Mouse (Mus musculus): Measurements from ENCODE around the gene Tcf25. TPM values are rescaled to one million over a fixed set of nuclear protein-coding genes. Genes with fewer than 3 reads are reported as not detected.
A peak's percentile ranks its signal among the peaks of the same experiment; 100 is the strongest.

The Tcf25 gene
- 100 to 1,000 TPM; 334 to 346 TPM for total RNA-seq (2021)

DNA sequence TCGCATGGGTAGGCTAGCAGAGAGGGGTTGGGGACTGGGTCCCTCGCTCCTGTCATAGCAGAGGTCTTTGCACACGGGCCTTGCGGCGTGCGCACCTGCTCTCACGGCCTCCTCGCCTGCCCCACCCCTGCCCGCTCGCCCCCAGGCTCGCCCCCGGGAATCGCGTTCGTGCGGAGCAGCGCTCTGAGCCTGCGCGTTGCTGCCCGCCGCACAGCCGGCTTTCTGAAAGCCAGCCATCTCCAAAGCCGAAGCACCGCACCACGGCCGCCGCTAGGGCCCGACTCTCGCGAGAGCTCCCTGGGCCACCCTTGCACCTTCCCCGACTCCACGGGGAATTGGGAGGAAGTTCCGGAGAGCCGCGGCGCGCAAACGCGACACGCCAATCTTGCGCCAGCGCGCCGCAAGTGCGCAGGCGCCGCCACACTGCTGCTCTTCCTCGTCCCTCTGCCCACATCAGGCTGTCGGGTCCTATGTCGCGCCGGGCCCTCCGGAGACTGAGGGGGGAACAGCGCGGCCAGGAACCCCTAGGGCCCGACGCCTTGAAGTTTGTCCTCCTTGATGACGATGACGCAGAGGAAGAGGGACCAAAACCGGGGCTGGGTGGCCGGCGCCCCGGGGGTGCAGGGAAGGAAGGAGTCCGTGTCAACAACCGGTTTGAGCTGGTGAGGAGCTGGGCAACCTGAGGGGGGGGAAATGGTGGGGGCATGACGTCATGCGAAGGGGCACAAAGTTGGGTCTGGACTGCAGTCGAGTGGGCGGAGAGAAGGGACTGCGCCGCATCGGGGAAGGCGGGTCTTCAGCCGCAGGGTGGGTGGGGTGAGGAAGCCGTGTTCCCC is at the start of gene Tcf25:
Gene Tcf25 (plus strand): TSS at position 351 of the 836 bp plus-strand sequence.
- intact Hi-C loops (cut with DNase I), result no loop called here
- DNase-seq, result peak; percentile 98

DNA sequence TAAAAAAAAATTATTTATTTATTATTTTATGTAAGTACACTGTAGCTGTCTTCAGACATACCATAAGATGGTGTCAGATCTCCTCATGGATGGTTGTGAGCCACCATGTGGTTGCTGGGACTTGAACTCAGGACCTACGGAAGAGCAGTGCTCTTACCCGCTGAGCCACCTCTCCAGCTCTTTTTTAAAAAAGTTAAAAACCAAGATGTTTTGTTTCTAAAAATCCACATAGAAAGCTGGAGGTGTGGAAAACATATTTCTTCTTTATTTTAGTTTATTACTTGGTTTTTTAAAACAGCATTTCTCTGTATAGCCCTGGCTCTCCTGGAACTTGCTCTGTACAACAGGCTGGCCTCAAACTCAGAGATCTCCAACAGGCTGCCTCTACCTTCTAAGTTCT is 45.0 kb upstream of the Tcf25 start:
- intact Hi-C loops (cut with DNase I), result no loop called here
- DNase-seq, result no peak

DNA sequence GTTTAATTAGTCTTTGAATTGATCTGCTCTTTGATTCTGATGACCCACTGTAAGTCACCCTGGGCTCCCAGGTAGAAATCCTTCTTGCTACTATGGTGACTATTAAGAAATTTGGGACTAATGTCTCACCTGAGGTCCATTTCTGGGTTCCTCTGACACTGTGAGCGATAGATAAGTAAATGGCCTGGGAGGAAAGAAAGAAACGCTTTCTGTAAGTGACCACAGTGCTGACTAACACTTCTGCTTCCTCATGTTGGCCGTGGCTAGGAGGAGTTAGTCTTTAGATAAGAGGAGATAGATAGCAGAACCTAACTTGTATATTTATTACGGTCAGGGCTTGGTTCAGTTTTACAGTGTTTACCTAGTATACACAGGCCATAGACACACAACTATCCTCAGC is 44.2 kb upstream of the Tcf25 start:
- no peak for DNase-seq
- intact Hi-C loops (cut with DNase I), result no loop called here

DNA sequence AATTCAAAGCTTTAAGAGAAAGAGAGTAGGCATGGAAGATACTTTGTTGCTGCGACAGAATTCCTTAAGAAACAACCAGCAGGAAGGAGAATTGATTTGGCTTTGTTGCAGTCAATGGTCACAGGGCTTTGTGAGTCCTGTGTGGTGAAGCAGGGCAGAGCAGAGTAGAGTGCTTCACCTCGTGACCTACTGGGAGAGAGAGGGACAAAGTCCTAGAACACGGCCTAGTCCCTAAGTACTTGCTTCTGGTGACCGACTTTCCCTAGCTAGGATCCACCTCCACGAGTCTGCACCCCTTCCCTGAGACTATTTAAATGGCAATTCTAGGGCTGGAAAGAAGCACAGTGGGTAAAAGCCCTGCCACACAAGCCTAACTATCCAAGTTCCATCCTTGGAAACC is 43.6 kb upstream of the Tcf25 start:
- DNase-seq, result no peak
- intact Hi-C loops (cut with DNase I), result no loop called here

DNA sequence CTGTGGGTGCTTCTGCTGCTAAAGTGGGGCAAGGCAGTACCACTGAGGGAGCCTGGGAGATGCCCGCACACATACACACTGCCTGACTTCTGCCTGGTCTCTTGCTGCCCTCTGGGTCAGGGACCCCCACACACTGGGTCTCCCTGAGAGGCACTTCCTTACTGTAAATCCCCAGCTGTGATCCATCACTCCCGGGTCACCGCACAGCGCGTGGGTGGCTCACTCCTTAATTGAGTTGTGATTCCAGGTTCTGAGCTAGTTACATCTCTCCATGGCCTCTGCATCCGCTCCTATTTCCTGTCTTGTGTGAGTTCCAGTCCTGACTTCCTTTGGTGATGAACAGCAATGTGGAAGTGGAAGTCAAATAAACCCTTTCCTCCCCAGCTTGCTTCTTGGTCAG is 42.9 kb upstream of the Tcf25 start:
- intact Hi-C loops (cut with DNase I), result no loop called here
- DNase-seq, result no peak

DNA sequence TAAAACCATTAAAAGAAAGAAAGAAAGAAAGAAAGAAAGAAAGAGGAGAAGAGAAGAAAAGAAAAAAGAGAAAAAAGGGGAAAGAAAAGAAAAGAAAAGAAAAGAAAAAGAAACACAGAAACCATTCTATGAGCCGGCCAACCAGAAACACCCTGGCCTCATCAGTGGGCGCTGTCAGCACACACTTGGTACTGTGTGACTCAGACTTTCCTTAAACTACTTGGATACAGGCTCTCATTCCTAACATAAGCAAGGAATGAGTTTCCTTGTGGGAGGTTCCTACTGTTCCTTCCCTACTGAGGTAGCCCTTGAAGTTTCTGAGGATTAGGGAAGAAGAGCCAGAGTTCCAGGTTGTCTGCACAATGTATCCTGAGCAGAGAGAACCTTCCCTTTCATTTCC is 42.3 kb upstream of the Tcf25 start:
- no peak for DNase-seq
- intact Hi-C loops (cut with DNase I), result no loop called here

DNA sequence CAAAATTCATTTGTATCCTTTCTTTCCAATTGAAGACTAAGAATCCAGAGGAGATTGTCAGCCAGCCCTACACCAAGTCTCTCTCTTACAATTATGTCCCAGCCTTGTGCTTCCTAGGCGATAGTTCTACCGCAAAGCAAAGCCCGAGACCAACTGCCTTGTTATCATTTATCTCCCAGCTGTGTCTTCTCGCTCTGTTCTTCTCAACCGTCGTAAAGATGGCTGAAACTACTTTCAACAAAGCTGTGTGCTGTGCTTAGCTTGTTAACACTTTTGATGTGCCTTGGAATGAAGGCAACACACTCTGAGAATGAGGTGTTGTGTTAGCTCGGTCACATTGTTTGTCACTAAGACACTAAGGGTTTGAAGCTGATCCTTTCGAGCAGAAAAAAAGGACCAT is 41.7 kb upstream of the Tcf25 start:
- DNase-seq, result no peak
- intact Hi-C loops (cut with DNase I), result no loop called here

DNA sequence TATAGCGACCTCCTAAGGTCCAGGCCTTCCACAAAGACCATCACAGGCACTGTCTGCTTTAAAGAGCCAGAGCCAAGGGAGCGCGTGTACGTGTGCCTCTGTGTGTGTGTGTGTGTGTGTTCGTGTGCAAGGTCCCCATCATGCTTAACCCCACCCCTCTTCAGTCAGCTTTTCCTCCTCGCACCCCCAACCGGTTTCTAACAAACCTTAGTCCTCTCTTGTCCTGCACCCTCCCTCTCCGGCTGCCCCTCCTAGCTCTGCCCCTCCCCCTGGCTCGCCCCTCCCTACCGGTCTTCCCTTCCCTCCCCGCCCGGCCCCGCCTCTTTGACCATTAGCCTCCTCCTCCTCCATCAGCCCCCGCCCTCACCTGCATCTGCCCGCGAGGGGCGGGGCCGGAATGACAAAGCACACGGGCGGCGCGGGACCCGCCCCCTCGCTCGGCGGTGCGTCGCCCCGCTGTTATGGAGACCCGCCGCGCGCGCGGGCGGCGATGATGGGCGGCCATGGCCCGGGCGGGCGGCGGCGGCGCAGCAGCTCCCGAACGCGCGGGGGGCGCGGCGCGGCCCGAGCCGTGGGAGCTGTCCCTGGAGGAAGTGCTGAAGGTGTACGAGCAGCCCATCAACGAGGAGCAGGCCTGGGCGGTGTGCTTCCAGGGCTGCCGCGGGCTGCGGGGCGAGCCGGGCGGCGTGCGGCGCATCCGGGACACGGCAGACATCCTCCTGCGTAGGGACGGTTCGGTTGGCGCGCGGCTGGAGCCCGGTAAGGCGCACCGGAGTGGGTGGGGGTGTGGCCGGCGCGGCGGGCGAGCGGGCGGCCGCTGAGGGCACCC is 41.1 kb upstream of the Tcf25 start, which contains the start of gene Spire2:
Gene Spire2 (plus strand): TSS at position 452 of the 829 bp plus-strand sequence.
- DNase-seq, result peak; percentile 93
- intact Hi-C loops (cut with DNase I), result no loop called here

DNA sequence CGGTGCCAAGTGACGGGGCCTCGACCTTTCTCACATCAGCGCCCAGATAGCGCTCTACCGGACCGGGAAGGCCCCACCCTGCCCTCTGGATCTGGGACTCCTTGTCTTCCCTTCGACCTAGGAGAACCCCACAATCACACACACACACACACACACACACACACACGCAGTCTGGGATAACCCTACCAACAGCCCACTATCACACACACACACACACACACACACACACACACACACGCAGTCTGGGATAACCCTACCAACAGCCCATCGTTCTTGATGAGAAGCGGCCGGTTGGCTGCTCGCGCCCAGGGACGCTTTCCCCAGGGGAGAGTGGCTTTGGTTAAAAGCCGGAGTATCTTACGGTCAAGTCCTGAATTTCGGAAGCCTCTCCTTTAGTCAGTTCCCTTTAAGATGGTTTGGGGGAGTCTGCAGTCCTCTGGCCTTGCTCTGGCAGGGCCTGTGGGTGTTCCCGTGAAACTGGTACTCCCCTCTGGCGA is 40.4 kb upstream of the Tcf25 start:
- intact Hi-C loops (cut with DNase I), result no loop called here
- DNase-seq, result peak; percentile 38

DNA sequence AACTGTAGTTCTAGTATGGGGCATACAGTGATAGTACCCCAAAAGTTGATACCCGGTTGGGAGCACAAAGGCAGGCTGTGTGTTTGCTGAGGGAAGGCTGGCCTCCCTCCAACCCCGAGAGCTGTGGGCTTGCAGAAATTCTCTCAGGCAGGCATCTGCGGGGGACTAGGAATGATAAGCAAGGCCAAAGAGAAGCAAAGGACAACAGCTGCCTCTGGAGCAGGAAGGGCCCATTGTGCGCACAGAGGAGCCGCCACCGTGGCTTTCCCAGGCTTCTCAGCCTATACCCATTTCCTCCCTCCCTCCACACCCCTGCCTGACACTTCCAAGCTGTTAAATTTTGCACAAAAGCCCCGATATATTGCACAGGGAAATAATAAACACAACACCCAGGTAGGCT is 39.7 kb upstream of the Tcf25 start:
- peak; percentile 47 for DNase-seq
- intact Hi-C loops (cut with DNase I), result no loop called here

DNA sequence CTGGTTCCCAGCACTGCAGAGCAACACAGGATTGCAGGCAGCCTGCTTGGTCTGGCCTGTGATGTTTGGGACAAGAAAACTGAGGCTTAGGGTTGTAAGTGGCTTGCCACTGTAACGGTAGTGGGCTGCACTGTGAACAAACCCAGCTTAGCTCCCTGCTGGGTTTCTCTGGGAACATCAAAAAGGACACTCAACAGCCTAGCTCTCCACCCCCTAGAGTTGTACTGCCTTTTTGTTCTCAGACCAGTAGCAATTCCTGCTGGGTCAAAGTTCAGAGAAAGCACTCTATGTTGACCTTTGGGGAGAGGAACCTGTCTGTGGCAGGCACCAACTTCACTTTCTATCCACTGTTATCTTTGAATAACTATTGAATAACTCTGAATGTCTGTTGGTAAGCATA is 39.1 kb upstream of the Tcf25 start:
- intact Hi-C loops (cut with DNase I), result no loop called here
- DNase-seq, result no peak

DNA sequence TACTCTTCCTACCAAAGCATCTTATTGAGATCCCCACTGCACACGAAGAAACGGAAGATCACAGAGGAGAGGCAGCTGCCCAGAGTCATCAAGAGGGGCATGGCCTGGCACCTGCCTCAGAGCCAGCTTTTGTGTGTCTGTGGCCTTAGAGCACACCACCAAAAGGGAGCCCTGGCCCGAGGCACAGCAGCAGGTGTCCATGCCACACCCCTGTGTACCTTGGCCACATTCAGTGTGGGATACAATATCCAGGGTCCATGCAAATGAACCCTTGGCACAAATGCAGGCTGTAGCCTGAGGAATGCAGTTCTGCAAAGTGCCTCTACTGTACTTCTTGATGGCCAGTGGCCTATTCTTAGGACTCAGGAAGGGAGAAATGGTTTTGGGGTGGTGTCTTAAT is 36.1 kb upstream of the Tcf25 start:
- intact Hi-C loops (cut with DNase I), result no loop called here
- DNase-seq, result no peak

DNA sequence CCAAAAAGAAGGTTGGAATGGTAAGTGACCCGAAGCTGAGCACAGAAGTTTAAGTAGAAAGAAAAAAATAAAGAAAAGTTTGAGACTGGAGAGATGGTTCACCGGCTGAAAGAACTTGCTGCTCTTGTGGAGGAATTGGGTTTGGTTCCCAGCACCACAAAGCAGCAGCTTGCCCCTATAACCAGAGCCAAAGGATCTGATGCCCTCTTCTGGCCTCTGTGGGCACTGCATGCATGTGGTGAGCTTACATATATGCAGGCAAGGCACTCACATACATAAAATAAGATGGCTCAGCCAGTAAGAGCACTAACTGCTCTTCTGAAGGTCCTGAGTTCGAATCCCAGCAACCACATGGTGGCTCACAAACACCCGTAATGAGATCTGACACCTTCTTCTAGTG is 33.5 kb upstream of the Tcf25 start:
- no peak for DNase-seq
- intact Hi-C loops (cut with DNase I), result no loop called here

DNA sequence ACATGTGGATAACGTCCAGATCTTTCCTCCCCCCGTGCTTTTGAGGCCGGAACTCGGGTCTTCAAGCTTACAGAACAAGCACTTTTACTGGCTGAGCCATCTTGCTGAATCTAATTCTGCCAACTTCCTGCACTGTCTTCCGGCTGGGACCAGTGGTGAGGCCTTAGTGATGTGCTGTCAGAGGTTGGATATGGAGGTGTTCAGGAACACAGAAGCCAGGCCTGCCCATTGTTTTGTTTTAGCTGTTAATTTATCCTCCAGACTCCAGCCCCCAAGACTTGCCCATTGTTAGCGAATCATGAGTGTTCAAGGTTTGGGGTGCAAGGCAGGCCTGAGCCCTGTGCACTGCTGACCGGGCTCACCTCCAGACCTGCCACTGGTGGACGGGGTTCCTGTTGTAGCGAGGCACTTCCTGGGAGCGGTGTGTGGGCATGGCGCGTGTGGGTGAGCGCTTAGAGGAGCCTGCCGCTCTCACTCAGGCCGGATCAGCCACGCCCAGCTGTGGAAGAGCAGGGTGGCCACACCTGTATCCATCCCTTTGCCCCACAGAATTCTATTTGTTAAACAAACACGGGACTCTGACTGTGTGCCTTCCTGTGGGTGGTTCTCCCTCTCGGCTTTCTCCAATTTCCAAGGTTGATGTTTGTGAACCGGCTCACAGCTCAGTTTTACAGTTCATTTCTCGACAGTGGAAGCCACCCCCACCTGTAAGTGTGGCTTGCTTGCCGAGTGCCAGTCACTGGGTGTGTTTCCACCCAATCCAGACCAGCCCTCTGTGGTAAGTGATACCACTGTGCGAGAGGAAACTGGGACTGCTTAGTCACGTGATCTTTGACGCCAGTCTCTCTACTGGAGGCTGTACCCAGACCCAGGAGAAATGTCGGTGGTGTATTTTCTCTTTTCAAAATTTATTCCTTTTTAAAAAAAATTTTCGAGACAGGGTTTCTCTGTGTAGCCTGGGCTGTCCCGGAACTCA is 32.2 kb upstream of the Tcf25 start:
- DNase-seq, result no peak
- intact Hi-C loops (cut with DNase I), result no loop called here

DNA sequence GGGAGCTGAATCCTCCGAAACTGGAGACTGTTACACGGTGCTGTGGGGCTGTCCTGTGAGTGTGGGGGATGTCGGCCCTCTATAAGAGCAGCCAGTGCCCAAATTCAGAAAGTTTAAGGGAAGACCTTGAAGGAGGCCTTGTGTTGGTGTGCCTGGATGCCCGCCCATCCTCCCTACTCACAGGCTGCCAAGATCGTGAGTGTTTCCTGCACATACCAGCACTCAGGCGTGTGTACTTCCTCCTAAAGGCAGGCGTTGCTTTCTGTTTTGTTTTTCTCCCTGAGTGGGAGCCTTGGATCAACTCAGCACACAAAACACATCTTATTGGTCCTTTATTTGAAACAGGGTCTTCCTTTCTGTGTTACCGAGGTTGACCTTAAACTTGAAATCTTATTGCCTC is 31.3 kb upstream of the Tcf25 start:
- no peak for DNase-seq
- intact Hi-C loops (cut with DNase I), result no loop called here

DNA sequence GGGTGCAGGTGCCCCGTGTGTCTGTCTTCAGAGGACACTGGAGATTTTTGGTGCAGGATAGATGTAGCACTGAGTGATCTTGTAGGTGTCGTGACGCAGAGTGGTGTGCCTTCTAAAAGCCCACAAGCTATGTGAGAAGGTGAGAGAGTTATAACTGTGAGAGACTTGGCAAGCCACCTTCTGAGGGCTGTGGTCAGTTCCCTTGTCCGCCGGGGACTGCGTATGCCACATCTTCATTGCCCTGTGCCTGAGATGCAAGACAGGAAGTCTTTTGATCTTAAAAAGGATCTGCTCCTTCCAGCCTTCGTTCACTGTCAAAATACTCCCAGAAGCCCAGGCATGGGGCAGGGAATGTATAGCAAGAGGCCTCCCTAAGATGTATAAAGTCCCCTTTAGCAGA is 30.6 kb upstream of the Tcf25 start:
- intact Hi-C loops (cut with DNase I), result no loop called here
- DNase-seq, result no peak

DNA sequence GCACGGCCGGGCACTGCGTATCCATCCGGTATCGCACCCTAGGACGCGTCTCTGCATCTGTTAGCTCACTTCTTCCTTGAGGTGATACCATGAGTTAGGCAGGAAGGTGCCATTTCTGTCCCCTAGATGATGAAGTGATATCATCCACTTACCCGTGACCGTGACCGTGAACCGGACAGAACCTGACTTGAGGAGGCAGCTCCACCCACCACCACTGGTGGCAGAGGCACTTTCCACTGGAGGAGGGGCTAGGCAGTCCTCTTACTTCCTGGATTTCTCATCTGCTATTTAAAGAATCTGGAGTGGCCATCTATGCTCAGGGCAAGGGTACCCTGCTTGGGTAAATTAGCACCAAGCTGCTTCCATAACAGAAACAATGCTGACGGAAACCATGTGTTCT is 30.1 kb upstream of the Tcf25 start:
- no peak for DNase-seq
- intact Hi-C loops (cut with DNase I), result no loop called here

DNA sequence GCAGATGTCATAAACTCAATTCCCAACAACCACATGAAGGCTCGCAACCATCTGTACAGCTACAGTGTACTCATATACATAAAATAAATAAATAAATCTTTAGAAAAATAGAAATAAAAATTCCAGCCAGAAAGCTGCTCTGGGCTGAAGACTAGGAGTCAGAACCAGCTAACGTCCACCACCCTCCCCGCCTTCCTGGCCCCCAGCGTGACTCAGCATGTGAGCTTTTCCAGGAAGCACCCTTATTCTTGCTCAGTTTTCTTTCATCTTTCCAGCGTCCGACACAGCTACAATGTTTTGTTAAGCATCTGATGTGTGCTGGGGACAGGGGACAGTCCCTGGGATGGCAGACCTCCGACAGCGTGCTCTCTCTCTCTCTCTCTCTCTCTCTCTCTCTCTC is 28.4 kb upstream of the Tcf25 start:
- no peak for DNase-seq
- intact Hi-C loops (cut with DNase I), result no loop called here

DNA sequence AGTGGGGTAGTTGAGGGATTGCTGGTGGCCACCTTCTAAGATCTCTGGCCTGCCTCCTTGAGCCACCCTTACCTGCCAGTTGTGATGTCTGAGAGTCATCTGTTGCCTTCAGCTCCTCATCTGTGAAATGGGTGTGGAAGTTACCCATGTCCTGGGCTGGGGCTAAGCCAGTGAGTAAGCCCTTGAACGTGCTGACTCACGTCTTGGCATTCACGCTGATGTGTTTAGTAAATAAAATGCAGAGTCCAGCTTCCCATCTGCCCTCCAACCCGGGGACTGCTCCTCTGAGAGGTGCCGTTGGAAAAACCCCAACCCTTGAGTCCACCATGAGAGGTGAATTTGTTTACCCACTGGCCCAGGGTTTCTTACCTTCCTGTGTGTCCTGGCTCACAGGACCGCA is 27.7 kb upstream of the Tcf25 start:
- intact Hi-C loops (cut with DNase I), result no loop called here

DNA sequence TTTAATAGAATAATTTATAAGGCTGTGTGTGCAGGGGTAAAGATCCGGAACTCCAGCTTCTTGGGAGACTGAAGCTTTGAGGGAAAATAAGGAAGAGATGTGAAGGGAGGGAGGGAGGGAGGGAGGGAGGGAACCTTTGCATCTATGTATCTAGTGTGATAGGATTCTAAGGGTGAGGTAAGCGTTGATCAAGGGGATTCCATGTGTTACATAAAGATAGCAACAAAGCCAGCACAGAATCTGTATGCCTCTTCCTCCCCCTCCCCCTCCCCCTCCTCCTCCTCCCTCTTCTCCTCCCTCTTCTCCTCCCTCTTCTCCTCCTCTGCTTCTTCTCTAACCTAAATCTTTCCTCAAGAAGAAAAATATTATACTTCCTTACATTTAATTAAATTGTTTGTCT is 26.3 kb upstream of the Tcf25 start:
- intact Hi-C loops (cut with DNase I), result no loop called here
- no peak for DNase-seq

More for the DNA sequence above, 27.7 kb upstream of the Tcf25 start:
- DNase-seq, result no peak

Data from left cerebral cortex, postnatal 4 days (tissue).